ENCODE assay signal across 9 mouse cellular contexts in the genomic region with DNA sequence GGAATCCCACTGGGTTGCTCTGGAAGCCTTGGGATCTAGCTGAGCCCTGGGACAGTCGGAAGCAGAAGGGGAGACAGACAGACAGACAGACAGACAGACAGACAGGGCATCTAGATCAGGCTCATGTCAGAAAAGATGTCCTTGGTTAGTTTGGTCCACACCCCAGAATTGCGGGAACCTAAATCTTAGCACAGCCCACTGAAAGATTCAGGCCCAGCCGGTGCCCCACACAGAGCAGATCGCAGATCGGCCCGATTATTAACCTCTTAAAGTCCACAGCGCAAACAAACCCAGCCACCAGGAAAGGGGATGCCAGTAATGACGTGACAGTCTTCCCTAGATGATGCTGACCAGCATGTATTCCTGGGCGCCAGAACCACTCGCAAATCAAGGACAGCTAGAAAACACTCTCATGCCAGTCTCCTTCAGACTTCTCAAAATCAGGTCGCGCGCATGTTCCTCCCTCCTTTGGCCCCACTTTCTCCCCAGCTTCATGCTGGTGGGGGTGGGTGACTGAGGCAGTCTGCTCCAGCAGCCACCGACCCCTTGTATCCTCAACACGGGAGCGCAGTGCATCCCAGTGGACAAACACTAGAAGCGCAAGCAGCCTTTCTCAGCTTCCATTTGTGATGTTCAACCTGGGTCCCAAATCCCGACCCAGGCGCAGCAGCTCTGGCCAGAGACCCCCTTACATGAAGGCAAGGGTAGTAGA. TPM values are rescaled to one million over a fixed set of nuclear protein-coding genes. Genes with fewer than 3 reads are reported as not detected.
DNase-seq lines count a peak whose midpoint lies in the region; ATAC-seq and TF ChIP-seq lines count a peak whose summit lies in the region.
"Had no signal": no experiment of that assay in that cellular context is flagged by ENCODE, and none has a peak within 500 bp of the region (broad histone marks: within the 10 kb centered on the region; RNA-seq: fewer than 3 reads in every experiment).

No protein-coding gene starts in this region.

- H3K27me3 ChIP-seq in E14TG2a.4 (ENCODE audit: insufficient read depth, low read length), result peaks cover 71% of the 10 kb centered on the region
- peaks cover 82% of the 10 kb centered on the region for H3K27me3 ChIP-seq in forebrain, embryonic 12.5 days
- H3K27me3 ChIP-seq in intestine, postnatal 0 days (replicated peaks; ENCODE audit: control insufficient read depth, insufficient read depth, low read length), result peaks cover 55% of the 10 kb centered on the region

- WGBS in forebrain, embryonic 12.5 days, result 2% methylated on average over 19 of the region's 19 CpGs
- WGBS in intestine, postnatal 0 days, result 6% methylated on average over 19 of the region's 19 CpGs

- peak overlapping the region; percentile 95 for H3K4me2 ChIP-seq in forebrain, embryonic 12.5 days
- peak overlapping the region; percentile 55; the same call in 1 of the 2 replicates for H3K4me2 ChIP-seq in intestine, postnatal 0 days (replicated peaks; ENCODE audit: low read depth)

- DNase-seq in adrenal gland, postnatal 25 days, result peak; percentile 50
- DNase-seq in liver, result peak; percentile 34
- peak; percentile 85 to 87 for DNase-seq in right cerebral cortex, postnatal 10 days (ENCODE audit: low spot score in 2 of 2)
- DNase-seq in spleen, adult 12 weeks (ENCODE audit: low spot score), result no peak

- peak overlapping the region; percentile 76 for H3K4me3 ChIP-seq in E14TG2a.4 (replicated peaks; ENCODE audit: low read length)
- H3K4me3 ChIP-seq in forebrain, embryonic 12.5 days (replicated peaks), result peak overlapping the region; percentile 58
- no peak overlapping the region for H3K4me3 ChIP-seq in intestine, postnatal 0 days (ENCODE audit: low read depth, low read length)
- H3K4me3 ChIP-seq: lung, embryonic 15.5 days had no signal

- H3K4me1 ChIP-seq in E14TG2a.4 (replicated peaks; ENCODE audit: low read depth, low read length), result peaks cover 38% of the 10 kb centered on the region
- H3K4me1 ChIP-seq in forebrain, embryonic 12.5 days, result peaks cover 63% of the 10 kb centered on the region
- H3K4me1 ChIP-seq in intestine, postnatal 0 days (replicated peaks; ENCODE audit: control insufficient read depth, insufficient read depth, low read length), result no peaks in the 10 kb centered on the region

- H3K27ac ChIP-seq in forebrain, embryonic 12.5 days, result no peak overlapping the region
- H3K27ac ChIP-seq in intestine, postnatal 0 days (ENCODE audit: low read depth, low read length), result no peak overlapping the region
- H3K27ac ChIP-seq: lung, embryonic 15.5 days had no signal

- H3K9ac ChIP-seq in forebrain, embryonic 12.5 days, result peak overlapping the region; percentile 68
- no peak overlapping the region for H3K9ac ChIP-seq in intestine, postnatal 0 days (ENCODE audit: low read depth, low read length)
- H3K9ac ChIP-seq: lung, embryonic 15.5 days had no signal

- ATAC-seq in forebrain, embryonic 12.5 days (ENCODE audit: low FRiP score), result no peak
- ATAC-seq in intestine, postnatal 0 days, result no peak
- ATAC-seq in inflammation-experienced regulatory T-cells, adult 6 months, result no peak

- H3K9me3 ChIP-seq in E14TG2a.4 (ENCODE audit: low read length), result no peaks in the 10 kb centered on the region
- no peaks in the 10 kb centered on the region for H3K9me3 ChIP-seq in forebrain, embryonic 12.5 days
- no peaks in the 10 kb centered on the region for H3K9me3 ChIP-seq in intestine, postnatal 0 days (ENCODE audit: control insufficient read depth)
- H3K9me3 ChIP-seq: lung, embryonic 15.5 days had no signal

- H3K36me3 ChIP-seq in E14TG2a.4 (ENCODE audit: insufficient read depth, low read length), result no peaks in the 10 kb centered on the region
- no peaks in the 10 kb centered on the region for H3K36me3 ChIP-seq in forebrain, embryonic 12.5 days (replicated peaks)
- H3K36me3 ChIP-seq in intestine, postnatal 0 days (ENCODE audit: control insufficient read depth, insufficient read depth), result no peaks in the 10 kb centered on the region
- H3K36me3 ChIP-seq: lung, embryonic 15.5 days had no signal

- TF ChIP-seq CTCF in E14TG2a.4 (conservative IDR thresholded peaks at IDR 0.05; ENCODE audit: low read length), result peak; percentile 69
- peak; percentile 76 for TF ChIP-seq CTCF in intestine, postnatal 0 days (IDR thresholded peaks at IDR 0.05; ENCODE audit: low read depth)

RNA-seq across cellular contexts. Expression of gene Ajap1, which starts 1.9 kb away (rescaled TPM):
- total RNA-seq in adrenal gland, postnatal 25 days (2021), result 5.4 and 13.4 TPM in 2 replicates
- polyA plus RNA-seq in forebrain, embryonic 12.5 days (2016; fragmentation: Nextera tagmentation; extraction: Ambion mirVana), result 2.7 and 3.5 TPM in 2 replicates
- polyA plus RNA-seq in intestine, postnatal 0 days (2015; fragmentation: Nextera tagmentation; extraction: Ambion mirVana), result 0.29 and 0.86 TPM in 2 replicates
- not detected for polyA plus RNA-seq in inflammation-experienced regulatory T-cells, adult 6 months (2017; shearing (Covaris generic))
